Mouse (Mus musculus) midbrain, embryonic 11.5 days (tissue): ENCODE measurements at regions not wholly inside any gene's neighbourhood (a gene's known extent, or its start where the extent isn't known, plus 50 kb on each side); places are given as distances from the start of the nearest gene placed in this dataset.

Experiments used
- ATAC-seq: fragments of 200-750 bp; cut with Nextera tagmentation; 2 replicates; pipeline ENCODE4 v1.8.0; 2017; ENCODE audit warnings: moderate TSS enrichment, moderate library complexity; ENCODE audit not compliant: low FRiP score
- DNase-seq: peaks from one replicate; pipeline ENCODE4 v3.0.0; 2015; ENCODE audit warnings: low spot score; ENCODE audit errors: missing footprints
- H3K27ac ChIP-seq: fragments of 300-500 bp; sonication (generic); 2 replicates; pipeline ENCODE4 v1.5.1; 2014; ENCODE audit warnings: low read depth, low read length
- H3K27me3 ChIP-seq: fragments of 300-500 bp; sonication (generic); 2 replicates; pipeline ENCODE4 v1.6.1; 2014; ENCODE audit warnings: mild to moderate bottlenecking, low read length, moderate library complexity, mixed read lengths; ENCODE audit not compliant: control insufficient read depth, insufficient read depth
- H3K36me3 ChIP-seq: fragments of 300-500 bp; sonication (generic); 2 replicates; pipeline ENCODE4 v1.6.1; 2014; ENCODE audit warnings: mild to moderate bottlenecking, low read length, moderate library complexity, mixed read lengths; ENCODE audit not compliant: control insufficient read depth, insufficient read depth
- H3K4me1 ChIP-seq: fragments of 300-500 bp; sonication (generic); 2 replicates; pipeline ENCODE4 v1.6.1; 2014; ENCODE audit warnings: low read length; ENCODE audit not compliant: control insufficient read depth, insufficient read depth
- H3K4me2 ChIP-seq: fragments of 300-500 bp; sonication (generic); 2 replicates; pipeline ENCODE4 v1.6.1; 2014; ENCODE audit warnings: mild to moderate bottlenecking, moderate library complexity
- H3K4me3 ChIP-seq: fragments of 300-500 bp; sonication (generic); 2 replicates; pipeline ENCODE4 v1.5.1; 2014; ENCODE audit warnings: low read depth, low read length
- H3K9ac ChIP-seq: fragments of 300-500 bp; sonication (generic); 2 replicates; pipeline ENCODE4 v1.6.1; 2014; ENCODE audit warnings: low read length
- H3K9me3 ChIP-seq: fragments of 300-500 bp; sonication (generic); 2 replicates; pipeline ENCODE4 v1.6.1; 2016; ENCODE audit warnings: low read length; ENCODE audit not compliant: control insufficient read depth
- WGBS: fragments of 180-500 bp; shearing (Covaris S2); extraction: QIAGEN DNeasy Blood & Tissue Kit; methylation state at CpG from one replicate; pipeline ENCODE4 v1.1.7; 2014; 5-methylcytosine and 5-hydroxymethylcytosine counted together

DNA sequence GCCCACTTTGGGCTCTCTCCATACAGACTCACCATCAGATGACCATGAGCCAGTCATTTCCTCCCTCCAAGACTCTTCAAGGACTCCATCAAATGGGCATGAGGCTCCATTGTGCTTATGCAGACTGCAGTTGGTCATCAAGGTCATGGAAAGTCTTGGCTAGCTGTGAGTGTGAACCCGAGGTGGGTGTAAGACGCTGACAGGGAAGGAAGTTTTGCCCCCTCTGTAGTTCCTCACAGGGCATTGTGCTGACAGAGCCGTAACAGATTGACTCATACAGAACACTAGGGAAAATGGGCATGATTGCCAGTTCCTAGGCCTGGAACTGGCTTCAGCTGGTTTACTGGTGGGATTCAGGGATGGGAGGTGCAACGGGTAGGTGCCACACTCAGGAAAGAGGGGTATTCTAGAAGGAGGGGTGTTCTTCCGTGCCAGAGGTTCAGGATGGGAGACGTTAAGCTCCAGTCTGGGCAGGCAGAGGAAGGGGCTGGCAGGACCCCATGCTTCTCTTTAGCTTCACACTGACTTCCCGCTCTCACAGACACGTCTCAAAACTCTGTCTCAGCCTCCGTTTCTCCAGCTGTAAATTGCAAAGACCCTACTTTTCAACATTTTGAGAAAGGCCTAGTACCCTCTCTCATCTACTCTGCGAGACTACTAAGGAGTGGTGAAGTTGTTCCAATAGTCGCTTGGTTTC is 228.4 kb upstream of the Tprg start:
- H3K4me1 ChIP-seq = 0 out of 2 replicates have a peak, but pooled peaks cover 6% of the 10 kb centered on the region
- H3K27ac ChIP-seq = peak overlapping the region; percentile 87; the same call in 1 of the 2 replicates
- DNase-seq = peak; percentile 84
- 31% methylated on average over 11 of the region's 11 CpGs for WGBS
- peak overlapping the region; percentile 61 for H3K4me3 ChIP-seq
- ATAC-seq = peak; percentile 7; the same call in 1 of the 2 replicates
- no peaks in the 10 kb centered on the region for H3K9me3 ChIP-seq
- peak overlapping the region; percentile 74; the same call in 1 of the 2 replicates for H3K9ac ChIP-seq
- no peaks in the 10 kb centered on the region; the same call in 1 of the 2 replicates for H3K27me3 ChIP-seq
- H3K4me2 ChIP-seq = peak overlapping the region; percentile 78
- H3K36me3 ChIP-seq = no peaks in the 10 kb centered on the region

DNA sequence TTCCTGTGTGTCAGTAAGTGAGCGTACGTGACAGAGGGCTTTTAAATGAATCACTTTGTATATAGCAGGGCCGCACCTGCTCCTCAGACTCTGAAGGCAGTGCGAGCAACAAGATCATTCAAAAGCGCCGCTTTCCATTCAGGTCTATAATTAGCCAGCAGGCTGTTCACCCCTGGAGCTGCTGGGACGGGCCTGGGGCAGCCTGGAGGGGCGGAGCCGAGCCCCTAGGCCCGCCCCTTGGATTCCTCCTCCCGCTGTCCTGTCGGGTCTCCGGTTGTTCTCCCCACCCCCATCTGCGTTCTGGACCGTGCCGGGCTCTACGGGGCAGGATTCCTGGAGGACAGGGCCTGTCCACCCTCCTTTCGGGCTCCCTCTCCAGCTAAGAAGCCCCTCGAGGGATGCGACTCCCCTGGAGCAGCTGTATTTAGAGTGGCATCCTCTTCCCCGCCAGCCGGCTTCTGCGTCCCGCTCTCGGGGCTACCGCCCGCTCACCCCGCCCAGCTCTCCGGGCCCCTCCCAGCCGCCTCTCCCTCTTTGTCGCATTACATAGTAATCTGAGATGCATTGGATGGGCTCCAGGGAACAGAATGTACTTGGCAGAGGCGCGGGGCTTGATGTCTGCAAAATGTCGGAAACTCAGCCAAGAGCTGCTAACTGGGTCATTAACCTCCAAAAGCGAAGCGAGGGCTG is 227.7 kb upstream of the Tprg start:
- 0% methylated on average over 36 of the region's 36 CpGs for WGBS

DNA sequence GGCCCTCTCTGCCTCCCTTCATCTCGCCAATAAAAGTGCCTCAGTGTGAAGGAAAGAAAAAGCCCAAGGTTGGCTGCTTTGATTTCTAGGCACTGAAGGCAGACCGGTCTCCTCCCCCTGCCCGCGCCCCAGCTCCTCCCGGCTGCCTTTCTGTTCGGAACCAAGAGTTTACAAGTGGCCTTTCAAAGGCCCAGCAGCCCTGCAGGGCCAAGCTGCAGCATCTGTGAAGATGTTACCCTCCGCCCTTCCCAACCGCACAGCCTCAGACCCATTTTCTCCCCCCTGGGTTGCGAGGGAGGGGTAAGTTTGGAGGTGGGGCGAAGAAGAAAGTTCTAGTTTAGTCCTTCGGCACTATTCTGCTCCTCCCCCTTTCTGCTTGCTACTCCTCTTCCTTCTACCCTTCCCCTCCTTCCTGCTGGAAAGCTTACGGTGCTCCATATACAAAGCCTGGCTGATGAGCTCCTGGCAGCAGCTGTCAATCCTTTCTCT is 227.1 kb upstream of the Tprg start:
- ATAC-seq (peak; percentile 59; the same call in 1 of the 2 replicates), DNase-seq (peak; percentile 97)
- no peaks in the 10 kb centered on the region for H3K36me3 ChIP-seq
- no peaks in the 10 kb centered on the region for H3K9me3 ChIP-seq
- peak overlapping the region; percentile 61 for H3K4me3 ChIP-seq
- peak overlapping the region; percentile 74 for H3K9ac ChIP-seq
- WGBS = 3% methylated on average over 12 of the region's 12 CpGs
- H3K27ac ChIP-seq = peak overlapping the region; percentile 87
- peak overlapping the region; percentile 78 for H3K4me2 ChIP-seq
- 0 out of 2 replicates have a peak, but pooled peaks cover 6% of the 10 kb centered on the region for H3K4me1 ChIP-seq
- no peaks in the 10 kb centered on the region; the same call in 1 of the 2 replicates for H3K27me3 ChIP-seq

More for the DNA sequence above, 227.7 kb upstream of the Tprg start:
- H3K9me3 ChIP-seq = no peaks in the 10 kb centered on the region
- peak overlapping the region; percentile 74 for H3K9ac ChIP-seq
- H3K36me3 ChIP-seq = no peaks in the 10 kb centered on the region
- peak overlapping the region; percentile 87 for H3K27ac ChIP-seq
- peak overlapping the region; percentile 78 for H3K4me2 ChIP-seq
- H3K4me3 ChIP-seq = peak overlapping the region; percentile 61
- DNase-seq (peak; percentile 99), ATAC-seq (peak; percentile 98)
- H3K4me1 ChIP-seq = 0 out of 2 replicates have a peak, but pooled peaks cover 6% of the 10 kb centered on the region
- no peaks in the 10 kb centered on the region; the same call in 1 of the 2 replicates for H3K27me3 ChIP-seq

DNA sequence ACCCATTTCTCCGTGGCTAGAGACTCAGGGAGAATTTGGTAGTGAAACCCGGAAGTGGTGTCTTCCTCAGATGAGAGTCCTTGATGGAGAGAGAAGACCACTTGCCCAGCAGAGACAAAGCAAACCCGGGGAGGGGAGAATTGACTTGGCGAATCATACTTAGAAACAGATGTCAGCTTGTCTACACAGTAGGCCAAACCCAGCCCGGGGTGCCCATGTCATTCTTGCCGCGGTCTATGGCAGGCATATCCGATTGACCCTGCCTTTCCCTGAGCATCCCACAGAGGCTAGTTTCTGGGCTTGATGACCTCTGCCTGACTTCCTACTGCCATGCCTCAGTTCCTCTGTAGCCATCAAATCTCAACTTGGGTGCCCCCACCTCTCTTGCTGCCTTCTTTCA is 226.4 kb upstream of the Tprg start:
- Histone ChIP-seq H3K36me3 (no peaks in the 10 kb centered on the region), H3K4me2 (no peak overlapping the region), H3K9me3 (no peaks in the 10 kb centered on the region), H3K4me3 (no peak overlapping the region), H3K4me1 (0 out of 2 replicates have a peak, but pooled peaks cover 6% of the 10 kb centered on the region), H3K9ac (no peak overlapping the region), H3K27me3 (no peaks in the 10 kb centered on the region; the same call in 1 of the 2 replicates), H3K27ac (no peak overlapping the region)
- 82% methylated on average over 8 of the region's 8 CpGs for WGBS
- DNase-seq = no peak
- ATAC-seq = no peak

DNA sequence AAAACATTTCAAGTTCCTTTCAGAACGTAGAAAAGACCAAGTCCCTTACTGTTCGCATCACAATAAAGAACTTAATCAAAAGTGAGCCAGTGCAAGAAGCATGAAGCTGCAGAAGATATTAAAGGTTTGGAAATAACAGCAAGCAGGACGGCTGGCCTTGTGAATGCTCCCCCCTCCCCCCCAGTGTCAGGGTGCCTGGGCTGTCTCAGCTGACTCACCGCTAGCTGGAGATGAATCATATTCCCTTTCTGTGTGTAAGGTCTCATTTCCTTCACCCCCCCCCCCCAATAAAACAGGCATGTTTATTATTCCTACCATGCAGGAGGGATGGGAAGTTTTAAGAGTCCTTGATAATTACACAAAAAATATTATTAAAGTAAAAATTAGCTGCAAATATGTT is 225.0 kb upstream of the Tprg start:
- Histone ChIP-seq H3K27ac (no peak overlapping the region), H3K4me1 (0 out of 2 replicates have a peak, but pooled peaks cover 6% of the 10 kb centered on the region), H3K27me3 (no peaks in the 10 kb centered on the region; the same call in 1 of the 2 replicates), H3K9ac (no peak overlapping the region), H3K4me2 (no peak overlapping the region), H3K9me3 (no peaks in the 10 kb centered on the region), H3K4me3 (no peak overlapping the region), H3K36me3 (no peaks in the 10 kb centered on the region)
- ATAC-seq (no peak), DNase-seq (no peak)
- WGBS = 77% methylated on average over 4 of the region's 4 CpGs

DNA sequence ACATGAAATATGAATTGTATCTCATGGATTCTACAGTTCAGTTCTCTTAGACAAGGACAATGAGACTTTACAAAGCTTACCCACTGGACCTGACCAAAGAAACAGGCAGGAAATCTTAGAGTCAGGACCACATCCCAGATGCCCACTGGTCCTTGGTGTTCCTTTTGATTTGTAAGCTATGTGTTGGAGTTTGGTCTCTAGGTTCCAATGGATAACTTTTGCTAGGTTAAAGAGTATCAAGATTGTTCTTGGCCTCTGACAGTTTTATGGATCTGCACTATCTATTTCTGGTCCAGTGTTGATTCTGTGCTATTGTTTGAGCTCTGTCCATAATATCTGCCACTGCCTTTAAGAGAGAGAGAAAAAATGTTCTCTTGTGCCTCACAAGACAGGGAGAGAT is 222.6 kb upstream of the Tprg start:
- no peaks in the 10 kb centered on the region; the same call in 1 of the 2 replicates for H3K27me3 ChIP-seq
- H3K4me1 ChIP-seq = no peaks in the 10 kb centered on the region
- no peak overlapping the region for H3K27ac ChIP-seq
- DNase-seq (no peak), ATAC-seq (no peak)
- H3K4me2 ChIP-seq = no peak overlapping the region
- H3K36me3 ChIP-seq = no peaks in the 10 kb centered on the region
- H3K9ac ChIP-seq = no peak overlapping the region
- no peaks in the 10 kb centered on the region for H3K9me3 ChIP-seq
- H3K4me3 ChIP-seq = no peak overlapping the region

DNA sequence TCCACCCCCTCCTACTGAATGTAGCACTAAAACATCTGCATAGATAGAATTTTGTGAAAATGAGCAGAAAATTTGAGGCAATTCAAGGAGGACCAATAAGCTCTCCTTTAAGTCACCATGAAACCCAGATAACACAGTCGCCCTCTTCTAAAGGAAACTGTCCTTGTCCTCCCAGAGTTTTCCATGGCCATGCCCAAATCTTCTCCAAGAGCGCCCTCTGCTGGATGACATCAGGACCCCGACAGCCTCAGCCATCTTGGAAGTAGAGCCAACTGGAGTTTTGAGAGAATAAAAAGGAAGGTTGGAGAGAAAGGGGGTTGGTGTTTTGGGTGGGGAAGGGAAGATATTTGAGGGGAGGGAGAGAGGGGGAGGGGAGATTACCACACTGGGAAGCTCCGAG is 222.1 kb upstream of the Tprg start:
- no peaks in the 10 kb centered on the region for H3K4me1 ChIP-seq
- WGBS = 16% methylated on average over 4 of the region's 4 CpGs
- no peak overlapping the region for H3K27ac ChIP-seq
- no peak overlapping the region for H3K4me2 ChIP-seq
- DNase-seq = peak; percentile 98
- no peaks in the 10 kb centered on the region; the same call in 1 of the 2 replicates for H3K27me3 ChIP-seq
- no peaks in the 10 kb centered on the region for H3K36me3 ChIP-seq
- H3K4me3 ChIP-seq = no peak overlapping the region
- ATAC-seq = peak; percentile 64
- H3K9me3 ChIP-seq = no peaks in the 10 kb centered on the region
- H3K9ac ChIP-seq = no peak overlapping the region

DNA sequence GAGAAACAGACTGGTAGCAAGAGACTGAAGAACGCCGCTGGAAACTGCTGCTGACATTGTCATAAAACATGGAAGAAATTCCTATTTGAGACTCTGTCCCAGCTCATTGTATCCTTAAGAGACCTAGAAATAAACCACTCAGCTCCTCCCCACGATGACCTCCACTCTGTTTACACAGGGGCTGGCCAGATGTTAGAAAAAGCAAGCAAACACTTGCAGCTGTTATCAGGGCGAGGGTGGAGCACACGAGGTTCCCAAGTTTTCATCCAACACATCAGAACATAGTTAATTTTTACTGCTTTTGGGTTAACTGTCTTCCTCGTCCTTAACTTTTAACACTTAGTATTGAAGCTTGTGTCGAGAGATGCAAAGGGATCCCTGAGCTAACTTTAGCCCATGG is 219.8 kb upstream of the Tprg start:
- no peak overlapping the region for H3K4me3 ChIP-seq
- WGBS = 73% methylated on average over 7 of the region's 7 CpGs
- H3K4me2 ChIP-seq = no peak overlapping the region
- H3K36me3 ChIP-seq = no peaks in the 10 kb centered on the region
- no peak overlapping the region for H3K9ac ChIP-seq
- DNase-seq (no peak), ATAC-seq (no peak)
- H3K27ac ChIP-seq = no peak overlapping the region
- no peaks in the 10 kb centered on the region for H3K4me1 ChIP-seq
- H3K27me3 ChIP-seq = no peaks in the 10 kb centered on the region
- H3K9me3 ChIP-seq = no peaks in the 10 kb centered on the region
